Mouse (Mus musculus): ENCODE measurements at regions not wholly inside any gene's neighbourhood (a gene's known extent, or its start where the extent isn't known, plus 50 kb on each side); places are given as distances from the start of the nearest gene placed in this dataset.

- TF ChIP-seq CTCF (IDR thresholded peaks at IDR 0.05; ENCODE audit: control insufficient read depth, insufficient read depth, insufficient replicate concordance, low read depth, low read length) (no peak), POLR2A (IDR thresholded peaks at IDR 0.05; ENCODE audit: control insufficient read depth, low read depth, low read length) (no peak)
These were observed 890.8 kb downstream of the Adam6a start for GRCm38 (mm10) chr12:114434529-114434928.

All from testis, adult 2 months (tissue).